Mouse (Mus musculus) spleen, embryonic (tissue): ENCODE measurements around the gene Sema6d.

Source experiments
- CTCF ChIA-PET: fragments of 350-600 bp; sonication (Branson Sonifier 250); formaldehyde crosslinking; loops from one replicate; lab custom pipeline; 2022; lab: Charles Lee

Gene Sema6d

DNA sequence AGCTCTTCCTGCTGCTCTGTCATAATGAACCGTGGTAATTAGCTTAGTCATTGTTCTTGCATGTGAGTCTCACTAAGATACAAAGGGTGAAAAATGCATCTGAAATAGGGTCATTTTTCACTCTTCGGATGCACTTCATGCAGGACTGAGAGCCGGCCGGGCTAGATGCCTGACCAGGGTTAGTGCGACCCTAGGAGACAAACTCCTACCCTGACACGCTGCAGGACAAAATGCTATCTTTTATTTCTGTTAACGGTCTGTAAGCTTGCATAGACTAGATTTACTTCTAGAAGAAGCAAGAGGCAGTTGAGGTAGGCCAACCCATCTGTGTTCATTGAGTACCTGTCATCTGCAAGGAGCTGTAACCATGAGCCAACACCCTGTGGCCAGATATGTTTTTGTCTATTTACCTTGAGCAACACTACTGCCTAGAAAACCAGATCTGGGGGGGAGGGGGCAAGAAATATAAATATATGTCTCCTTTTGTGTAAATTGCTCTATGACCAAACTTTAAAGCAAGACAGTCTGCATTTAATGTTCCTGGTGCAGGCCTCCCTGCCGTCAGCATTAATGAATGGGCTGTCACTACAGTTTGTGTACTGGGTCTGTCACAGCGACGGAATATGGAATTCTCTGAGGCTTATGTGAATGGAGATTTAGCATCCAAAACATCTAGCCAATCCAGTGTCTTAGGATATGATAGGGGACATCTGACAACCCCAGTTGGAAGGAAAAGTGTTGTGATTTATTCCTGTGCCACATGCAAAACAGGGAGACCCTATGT lies 523.1 kb downstream of the Sema6d start:
- CTCF ChIA-PET: interaction anchor here (0.5 kb wide), 1 partner anchor 23 kb away, joined by 5 read pairs; no protein-coding TSS in a partner anchor

DNA sequence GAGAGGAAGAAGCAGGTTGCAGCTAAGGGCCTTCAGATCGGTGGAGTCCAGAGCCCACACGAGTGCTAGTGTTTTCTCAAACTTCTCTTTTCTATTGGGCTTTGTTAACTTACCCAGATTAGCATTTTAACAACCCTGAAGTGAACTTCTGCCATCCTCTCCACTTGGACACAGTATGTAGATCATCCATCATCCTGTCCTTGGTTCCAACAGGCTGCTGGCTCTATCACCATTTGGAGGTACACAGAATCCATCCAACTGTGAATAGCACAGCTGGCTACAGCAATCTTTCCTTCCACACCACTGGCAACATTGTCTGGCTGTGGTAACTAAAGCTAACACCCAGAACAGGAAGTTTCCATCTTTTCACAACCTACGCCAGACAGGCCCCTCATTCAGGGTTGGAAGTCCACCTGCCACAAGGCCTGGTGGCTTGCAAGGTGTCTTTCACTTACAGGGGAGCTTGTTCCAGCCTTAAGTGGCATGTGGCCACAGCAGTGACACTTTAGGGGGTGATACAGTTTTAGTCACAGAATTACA lies 524.0 kb downstream of the Sema6d start:
- CTCF ChIA-PET: interaction anchor here (0.5 kb wide), 1 partner anchor 22 kb away, joined by 5 read pairs; no protein-coding TSS in a partner anchor

DNA sequence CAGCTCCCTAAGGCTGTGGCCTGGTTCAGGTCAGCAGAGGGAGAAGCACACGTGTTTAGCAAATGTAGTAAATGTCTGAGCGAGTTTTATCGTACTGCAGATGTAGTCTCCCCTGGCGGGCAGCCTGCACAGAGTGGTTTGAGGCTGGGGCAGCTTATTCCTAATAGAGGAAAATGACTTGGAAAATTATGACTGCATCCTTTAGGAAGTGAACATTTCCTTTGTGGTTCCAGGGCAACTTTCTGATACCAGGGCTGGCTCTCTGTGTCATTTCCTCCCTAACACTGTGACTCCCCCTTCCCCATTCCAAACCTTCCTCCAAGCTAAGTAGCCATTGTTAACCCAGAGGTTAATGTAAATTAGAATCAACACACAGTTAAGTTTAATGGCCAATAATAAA lies 527.0 kb downstream of the Sema6d start:
- CTCF ChIA-PET: no interaction called here

DNA sequence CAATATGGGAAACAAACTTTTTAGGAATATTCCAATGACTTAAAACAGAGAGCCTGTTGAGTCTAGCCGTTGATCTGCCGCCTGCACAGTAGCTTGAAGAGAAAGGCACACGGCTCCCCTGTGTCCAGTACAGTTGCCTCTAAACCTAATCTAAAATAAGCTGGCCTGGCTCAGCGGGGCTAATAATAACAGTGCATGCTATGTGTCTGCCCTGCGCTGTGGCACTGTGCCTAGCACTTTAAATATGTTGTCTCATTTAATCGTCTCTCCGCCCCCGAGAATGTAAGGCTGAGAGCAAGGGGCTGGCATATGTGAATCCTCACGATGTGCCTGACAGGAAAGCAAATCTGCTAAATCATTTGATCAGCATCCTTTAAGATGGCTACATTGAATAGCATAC lies 527.7 kb downstream of the Sema6d start:
- CTCF ChIA-PET: no interaction called here

GRCm38 (mm10) chr2:124618091-124618490 lies 528.3 kb downstream of the Sema6d start:
- CTCF ChIA-PET: no interaction called here

DNA sequence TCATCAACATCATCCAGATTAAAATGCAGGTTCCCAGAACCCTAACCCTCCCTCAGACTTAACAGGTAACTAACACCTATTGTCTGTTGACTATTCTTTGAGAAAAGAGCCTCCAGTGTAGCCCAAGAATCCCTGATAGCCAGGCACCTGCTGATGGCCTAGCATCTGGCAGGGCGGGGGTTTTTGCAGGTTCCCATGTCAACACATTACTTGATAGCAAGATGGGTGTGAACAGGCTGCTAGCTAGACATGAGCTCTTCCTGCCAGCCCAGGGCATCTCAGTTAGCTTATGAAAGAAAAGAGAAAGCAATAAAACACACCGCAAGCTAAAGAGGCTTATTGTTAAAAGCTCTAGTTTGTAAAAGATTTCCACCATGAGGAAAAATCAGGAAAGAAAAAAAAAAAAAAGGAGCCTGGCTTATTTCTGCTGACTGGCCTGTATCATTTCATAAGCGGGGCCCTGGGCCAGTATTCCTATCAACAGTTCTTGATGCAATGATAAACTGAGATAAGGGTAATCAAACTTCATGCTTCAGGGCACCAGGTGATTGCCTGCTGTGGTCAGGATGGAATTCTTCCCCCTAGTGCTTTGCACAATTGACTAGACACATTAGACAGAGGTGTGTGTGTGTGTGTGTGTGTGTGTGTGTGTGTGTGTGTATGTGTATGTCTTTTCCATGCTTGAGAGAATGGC lies 528.9 kb downstream of the Sema6d start:
- CTCF ChIA-PET: no interaction called here

DNA sequence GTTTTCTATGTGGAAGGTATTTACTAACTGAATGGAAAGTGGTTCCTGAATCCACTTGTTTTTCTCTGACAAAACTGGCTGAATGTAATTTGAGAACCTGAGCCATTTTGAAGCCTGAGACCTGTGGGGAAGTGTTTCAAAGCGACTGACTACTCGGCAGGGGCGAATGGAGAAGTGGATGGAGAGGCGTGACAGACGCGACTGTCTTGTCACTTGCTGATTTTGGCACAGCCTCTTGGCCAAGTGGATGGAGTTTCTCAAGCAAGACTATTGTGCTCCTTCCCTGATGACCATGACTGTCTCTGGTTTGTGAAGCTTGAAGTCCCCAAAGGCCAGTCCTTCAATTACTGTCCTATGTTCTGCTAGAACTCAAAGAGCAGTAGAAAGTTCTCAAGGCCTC lies 530.7 kb downstream of the Sema6d start:
- CTCF ChIA-PET: no interaction called here

- CTCF ChIA-PET: no interaction called here
These were observed 532.3 kb downstream of the Sema6d start for GRCm38 (mm10) chr2:124621972-124622621.

DNA sequence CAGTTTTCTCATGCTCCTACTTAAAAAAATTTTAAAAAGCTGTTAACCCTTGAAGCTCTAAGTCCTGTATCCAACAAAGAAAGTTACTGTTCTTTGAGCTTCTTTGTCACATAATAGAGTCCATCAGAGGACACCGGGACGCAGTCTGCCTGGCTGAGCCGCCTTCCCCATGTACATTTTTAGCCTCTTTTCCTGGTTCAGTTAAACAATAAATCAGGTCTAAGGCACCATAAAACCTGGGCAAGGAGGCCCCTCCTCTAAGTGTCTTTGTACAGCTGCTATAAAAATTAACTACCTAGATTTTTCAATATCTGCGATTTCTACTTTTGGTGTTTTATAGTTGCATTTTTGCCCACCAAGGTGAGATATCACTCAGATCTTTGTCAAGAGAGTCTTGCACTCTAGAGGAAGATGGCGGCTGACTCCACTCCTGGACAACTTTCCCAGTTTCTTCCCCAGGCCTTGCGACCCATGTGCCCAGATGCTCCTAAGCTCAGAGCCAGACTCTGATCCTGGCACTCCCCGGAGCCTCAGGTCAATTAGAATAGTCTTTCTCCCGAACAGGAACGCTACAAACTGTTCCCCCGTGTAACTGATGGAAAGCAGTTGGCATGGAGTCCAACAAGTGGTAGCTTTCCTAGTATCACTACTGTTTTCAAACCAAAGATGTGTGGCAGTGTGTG lies 534.6 kb downstream of the Sema6d start:
- CTCF ChIA-PET: no interaction called here

DNA sequence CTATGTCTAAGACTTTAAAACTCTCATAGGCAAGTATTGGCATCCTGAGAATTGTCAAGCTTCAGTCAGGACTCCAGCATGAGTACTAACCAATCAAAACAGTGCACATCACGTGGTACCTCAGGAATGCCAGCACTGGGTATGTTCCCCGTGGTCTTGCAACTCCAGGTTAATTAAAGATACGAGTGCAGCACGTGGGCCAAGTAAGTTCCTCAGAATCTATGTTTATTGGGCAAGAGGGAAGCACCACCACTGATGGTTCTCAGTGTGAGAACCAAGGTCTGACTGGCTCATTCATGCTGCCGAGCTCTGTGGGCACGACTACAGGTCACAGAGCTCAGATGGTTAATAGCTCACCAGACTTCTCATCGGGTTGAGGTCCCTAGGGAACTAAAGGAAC lies 536.7 kb downstream of the Sema6d start:
- CTCF ChIA-PET: no interaction called here

- CTCF ChIA-PET: interaction anchor here (0.6 kb wide), 1 partner anchor 13 kb away, joined by 4 read pairs; no protein-coding TSS in a partner anchor
These were observed 537.9 kb downstream of the Sema6d start for GRCm38 (mm10) chr2:124627664-124628063.

DNA sequence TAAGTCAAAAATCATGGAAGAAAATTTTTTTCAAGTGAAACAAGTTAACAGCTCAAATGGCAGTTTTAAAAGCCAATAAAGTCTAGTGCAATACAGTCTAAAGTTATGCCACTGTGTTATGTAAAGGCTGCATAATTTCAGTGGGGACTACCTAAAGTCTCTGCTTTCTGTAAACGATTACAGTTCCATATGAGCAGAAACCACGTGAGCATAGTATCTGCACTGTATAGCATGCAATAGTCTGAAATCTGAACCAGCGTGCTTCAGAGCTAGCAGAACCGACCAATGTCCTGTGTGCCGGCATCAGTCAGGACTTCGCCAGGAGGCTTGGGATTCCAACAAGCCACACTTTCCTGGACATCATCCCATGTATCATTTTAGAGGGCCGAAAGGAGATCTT lies 538.9 kb downstream of the Sema6d start:
- CTCF ChIA-PET: no interaction called here

GRCm38 (mm10) chr2:124634400-124634998 lies 544.7 kb downstream of the Sema6d start:
- CTCF ChIA-PET: no interaction called here

GRCm38 (mm10) chr2:124635271-124635865 lies 545.6 kb downstream of the Sema6d start:
- CTCF ChIA-PET: interaction anchor here (0.7 kb wide), 1 partner anchor 22 kb away, joined by 5 read pairs; no protein-coding TSS in a partner anchor

DNA sequence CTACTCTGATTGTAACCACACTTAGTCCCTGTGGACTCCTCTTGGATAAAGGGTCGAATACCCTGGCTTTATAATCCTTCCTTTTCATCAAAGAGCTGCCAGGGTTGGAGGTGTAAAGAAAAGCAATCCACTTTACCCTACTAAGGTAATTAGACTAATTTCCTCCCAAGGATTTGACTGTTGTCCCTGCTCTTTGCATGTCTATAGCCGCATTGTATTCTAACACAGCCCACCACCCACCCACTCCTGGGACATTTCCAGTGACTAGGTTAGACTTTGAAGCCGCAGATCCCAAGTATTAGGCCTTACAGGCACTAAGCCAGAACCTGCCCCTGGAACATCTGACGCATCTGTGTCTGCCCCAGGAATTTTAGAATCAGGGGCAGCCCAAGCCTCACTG lies 547.3 kb downstream of the Sema6d start:
- CTCF ChIA-PET: no interaction called here

DNA sequence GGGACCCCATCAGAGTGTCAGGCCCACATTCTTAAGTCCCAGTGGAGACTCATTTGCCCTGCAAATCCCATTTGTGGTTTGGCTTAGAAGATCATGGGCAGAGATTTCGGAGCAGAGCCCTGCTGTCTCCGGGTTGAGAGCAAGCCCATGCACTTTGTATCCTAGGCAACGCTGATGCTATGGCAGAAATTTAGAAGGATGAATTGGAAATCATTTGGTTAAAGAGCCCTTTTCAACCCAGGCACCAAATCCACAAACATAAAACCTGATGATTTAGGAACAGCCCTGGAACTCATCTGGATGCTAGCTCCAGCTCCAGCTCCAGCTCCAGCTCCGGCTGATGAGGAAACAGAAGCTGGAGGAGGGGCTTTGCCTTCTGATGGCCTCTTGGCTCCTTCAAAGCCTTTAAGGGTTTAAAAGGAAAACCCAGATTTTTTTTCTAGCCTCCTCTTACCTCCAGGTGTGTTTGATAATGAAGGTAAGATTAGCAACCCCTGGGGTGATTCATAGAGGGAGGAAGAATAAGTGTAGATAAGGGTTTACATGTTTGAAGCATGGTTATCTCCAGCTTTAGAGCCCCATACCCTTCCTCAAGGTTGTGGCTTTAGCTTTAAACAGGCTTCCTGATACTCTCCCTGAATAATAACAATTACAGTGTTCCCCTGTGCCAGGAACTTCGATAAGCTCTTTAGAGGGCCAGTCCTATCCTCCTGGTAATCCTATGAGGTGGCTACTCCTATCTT lies 549.6 kb downstream of the Sema6d start:
- CTCF ChIA-PET: no interaction called here

- CTCF ChIA-PET: interaction anchor here (0.6 kb wide), 1 partner anchor 13 kb away, joined by 4 read pairs; no protein-coding TSS in a partner anchor
These were observed 550.9 kb downstream of the Sema6d start for GRCm38 (mm10) chr2:124640500-124641193.

GRCm38 (mm10) chr2:124641194-124641558 lies 551.4 kb downstream of the Sema6d start:
- CTCF ChIA-PET: no interaction called here

DNA sequence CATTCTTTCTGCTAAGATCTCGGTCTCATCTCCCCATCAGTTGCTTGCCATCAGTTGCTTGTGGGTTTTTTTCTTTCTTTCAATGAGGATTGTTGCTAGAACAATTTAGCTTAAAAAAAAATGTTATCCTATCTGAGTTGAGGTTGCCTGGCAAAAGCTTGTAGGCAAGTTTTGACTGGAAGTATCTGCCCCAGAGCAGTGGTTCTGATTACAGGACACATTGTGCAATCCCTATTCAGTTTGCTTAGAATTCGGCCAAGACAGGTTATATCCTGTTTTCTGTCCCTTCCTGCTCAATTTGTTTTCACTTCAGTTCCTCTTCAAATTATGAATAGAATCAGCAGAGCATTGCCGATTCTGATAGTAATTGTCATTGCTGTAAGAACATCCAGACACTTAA lies 552.4 kb downstream of the Sema6d start:
- CTCF ChIA-PET: no interaction called here
